Mouse (Mus musculus): Measurements from ENCODE around the gene Prpsap2. TPM values are rescaled to one million over a fixed set of nuclear protein-coding genes. Genes with fewer than 3 reads are reported as not detected.

Gene Prpsap2
- polyA plus RNA-seq, 1 experiment = 36.2 TPM

- no peaks in the 10 kb centered on the region for H3K4me1 ChIP-seq (ENCODE audit: control insufficient read depth, insufficient read depth, low read length)
- TF ChIP-seq CTCF (IDR thresholded peaks at IDR 0.05; ENCODE audit: low read depth, low read length) (no peak), POLR2A (IDR thresholded peaks at IDR 0.05; ENCODE audit: borderline replicate concordance, low read depth, low read length) (no peak)
- H3K27ac ChIP-seq (ENCODE audit: insufficient read depth, low read depth, low read length) = no peak overlapping the region
- no peak overlapping the region for H3K4me3 ChIP-seq (ENCODE audit: insufficient read depth, low read length)
Measured at GRCm38 (mm10) chr11:61699933-61700332, 62.0 kb downstream of the Prpsap2 start.

GRCm38 (mm10) chr11:61699460-61699859, 62.4 kb downstream of the Prpsap2 start:
- Histone ChIP-seq H3K4me1 (ENCODE audit: control insufficient read depth, insufficient read depth, low read length) (no peaks in the 10 kb centered on the region), H3K4me3 (ENCODE audit: insufficient read depth, low read length) (no peak overlapping the region), H3K27ac (ENCODE audit: insufficient read depth, low read depth, low read length) (no peak overlapping the region)
- TF ChIP-seq CTCF (IDR thresholded peaks at IDR 0.05; ENCODE audit: low read depth, low read length) (no peak), POLR2A (IDR thresholded peaks at IDR 0.05; ENCODE audit: borderline replicate concordance, low read depth, low read length) (no peak)

- H3K4me3 ChIP-seq (ENCODE audit: insufficient read depth, low read length) = no peak overlapping the region
- H3K4me1 ChIP-seq (ENCODE audit: control insufficient read depth, insufficient read depth, low read length) = no peaks in the 10 kb centered on the region
- TF ChIP-seq POLR2A (IDR thresholded peaks at IDR 0.05; ENCODE audit: borderline replicate concordance, low read depth, low read length) (no peak), CTCF (IDR thresholded peaks at IDR 0.05; ENCODE audit: low read depth, low read length) (no peak)
Measured at GRCm38 (mm10) chr11:61698852-61699251, 63.0 kb downstream of the Prpsap2 start.

GRCm38 (mm10) chr11:61692996-61693395, 68.9 kb downstream of the Prpsap2 start:
- Histone ChIP-seq H3K4me3 (ENCODE audit: insufficient read depth, low read length) (no peak overlapping the region), H3K4me1 (ENCODE audit: control insufficient read depth, insufficient read depth, low read length) (no peaks in the 10 kb centered on the region), H3K27ac (ENCODE audit: insufficient read depth, low read depth, low read length) (no peak overlapping the region)
- TF ChIP-seq CTCF (IDR thresholded peaks at IDR 0.05; ENCODE audit: low read depth, low read length) = no peak
- no peak for TF ChIP-seq POLR2A (IDR thresholded peaks at IDR 0.05; ENCODE audit: borderline replicate concordance, low read depth, low read length)

More at GRCm38 (mm10) chr11:61698852-61699251, 63.0 kb downstream of the Prpsap2 start:
- H3K27ac ChIP-seq (ENCODE audit: insufficient read depth, low read depth, low read length) = no peak overlapping the region

- peaks cover 5% of the 10 kb centered on the region for H3K4me1 ChIP-seq (ENCODE audit: control insufficient read depth, insufficient read depth, low read length)
- no peak overlapping the region for H3K27ac ChIP-seq (ENCODE audit: insufficient read depth, low read depth, low read length)
- H3K4me3 ChIP-seq (ENCODE audit: insufficient read depth, low read length) = no peak overlapping the region
- TF ChIP-seq POLR2A (IDR thresholded peaks at IDR 0.05; ENCODE audit: borderline replicate concordance, low read depth, low read length) = no peak
Measured at GRCm38 (mm10) chr11:61687595-61687994, 74.3 kb downstream of the Prpsap2 start.

- Histone ChIP-seq H3K27ac (ENCODE audit: insufficient read depth, low read depth, low read length) (no peak overlapping the region), H3K4me1 (ENCODE audit: control insufficient read depth, insufficient read depth, low read length) (peaks cover 5% of the 10 kb centered on the region), H3K4me3 (ENCODE audit: insufficient read depth, low read length) (no peak overlapping the region)
- no peak for TF ChIP-seq CTCF (IDR thresholded peaks at IDR 0.05; ENCODE audit: low read depth, low read length)
- no peak for TF ChIP-seq POLR2A (IDR thresholded peaks at IDR 0.05; ENCODE audit: borderline replicate concordance, low read depth, low read length)
Measured at GRCm38 (mm10) chr11:61686906-61687453, 74.9 kb downstream of the Prpsap2 start.

- Histone ChIP-seq H3K4me1 (ENCODE audit: control insufficient read depth, insufficient read depth, low read length) (peaks cover 5% of the 10 kb centered on the region), H3K4me3 (ENCODE audit: insufficient read depth, low read length) (no peak overlapping the region)
- TF ChIP-seq CTCF (IDR thresholded peaks at IDR 0.05; ENCODE audit: low read depth, low read length) (no peak), POLR2A (IDR thresholded peaks at IDR 0.05; ENCODE audit: borderline replicate concordance, low read depth, low read length) (no peak)
Measured at GRCm38 (mm10) chr11:61686141-61686540, 75.7 kb downstream of the Prpsap2 start.

GRCm38 (mm10) chr11:61685119-61685725, 76.7 kb downstream of the Prpsap2 start:
- H3K4me3 ChIP-seq (ENCODE audit: insufficient read depth, low read length) = no peak overlapping the region

More at GRCm38 (mm10) chr11:61686141-61686540, 75.7 kb downstream of the Prpsap2 start:
- H3K27ac ChIP-seq (ENCODE audit: insufficient read depth, low read depth, low read length) = no peak overlapping the region

GRCm38 (mm10) chr11:61683907-61684731, 77.8 kb downstream of the Prpsap2 start, which contains the start of gene Fam83g:
Fam83g (plus strand) TSS chr11:61684091.
- peak within 1 kb of the TSS; percentile 57 for H3K4me3 ChIP-seq (ENCODE audit: insufficient read depth, low read length)
- H3K4me1 ChIP-seq (ENCODE audit: control insufficient read depth, insufficient read depth, low read length) = peaks cover 5% of the 10 kb centered on the region
- H3K27ac ChIP-seq (ENCODE audit: insufficient read depth, low read depth, low read length) = no peak within 1 kb of the TSS

More at GRCm38 (mm10) chr11:61685119-61685725, 76.7 kb downstream of the Prpsap2 start:
- H3K4me1 ChIP-seq (ENCODE audit: control insufficient read depth, insufficient read depth, low read length) = peaks cover 5% of the 10 kb centered on the region
- no peak overlapping the region for H3K27ac ChIP-seq (ENCODE audit: insufficient read depth, low read depth, low read length)
- no peak for TF ChIP-seq POLR2A (IDR thresholded peaks at IDR 0.05; ENCODE audit: borderline replicate concordance, low read depth, low read length)
- TF ChIP-seq CTCF (IDR thresholded peaks at IDR 0.05; ENCODE audit: low read depth, low read length) = no peak

More at GRCm38 (mm10) chr11:61683907-61684731, 77.8 kb downstream of the Prpsap2 start, which contains the start of gene Fam83g:
- TF ChIP-seq CTCF (IDR thresholded peaks at IDR 0.05; ENCODE audit: low read depth, low read length) (no peak), POLR2A (IDR thresholded peaks at IDR 0.05; ENCODE audit: borderline replicate concordance, low read depth, low read length) (no peak)

Other genes with a start within 250 kb of the Prpsap2 start
- gene Epn2, start 182.4 kb downstream of the Prpsap2 start, polyA plus RNA-seq (2012; ENCODE audit: insufficient read depth, insufficient read length, missing spikeins) = 3.1 and 3.2 TPM in 2 replicates
- gene Grap, start 108.8 kb downstream of the Prpsap2 start, polyA plus RNA-seq (2012; ENCODE audit: insufficient read depth, insufficient read length, missing spikeins) = 3.1 and 4.0 TPM in 2 replicates
- gene Fam83g, start 78.0 kb downstream of the Prpsap2 start, polyA plus RNA-seq (2012; ENCODE audit: insufficient read depth, insufficient read length, missing spikeins) = not detected in 2 replicates
- not detected in 2 replicates for gene Slc5a10, start 41.3 kb downstream of the Prpsap2 start, polyA plus RNA-seq (2012; ENCODE audit: insufficient read depth, insufficient read length, missing spikeins)
- gene Ulk2, start 93.0 kb upstream of the Prpsap2 start, polyA plus RNA-seq (2012; ENCODE audit: insufficient read depth, insufficient read length, missing spikeins) = 41.3 and 47.7 TPM in 2 replicates
- 46.2 and 46.4 TPM in 2 replicates for gene Akap10, start 168.2 kb upstream of the Prpsap2 start, polyA plus RNA-seq (2012; ENCODE audit: insufficient read depth, insufficient read length, missing spikeins)
- 53.8 and 65.0 TPM in 2 replicates for gene Specc1, start 194.7 kb upstream of the Prpsap2 start, polyA plus RNA-seq (2012; ENCODE audit: insufficient read depth, insufficient read length, missing spikeins)